Mouse (Mus musculus) heart, adult 2 months (tissue): ENCODE measurements around the gene Wnt3a.

Experiments
- CTCF ChIP-seq: fragments of 200-600 bp; IDR thresholded peaks from 2 replicates; pipeline ENCODE4 v1.8.1; 2022; ENCODE audit warnings: antibody characterized with exemption, mild to moderate bottlenecking, moderate library complexity
- EP300 ChIP-seq: fragments of 200-500 bp; IDR thresholded peaks from 2 replicates; pipeline ENCODE4 v1.6.1; 2011; ENCODE audit warnings: low read depth, low read length, control low read depth; ENCODE audit not compliant: insufficient read depth
- POLR2A ChIP-seq: fragments of 200-500 bp; IDR thresholded peaks from 2 replicates; pipeline ENCODE4 v1.6.1; 2011; ENCODE audit warnings: mild to moderate bottlenecking, low read depth, low read length, control low read depth; ENCODE audit not compliant: insufficient read depth

DNA sequence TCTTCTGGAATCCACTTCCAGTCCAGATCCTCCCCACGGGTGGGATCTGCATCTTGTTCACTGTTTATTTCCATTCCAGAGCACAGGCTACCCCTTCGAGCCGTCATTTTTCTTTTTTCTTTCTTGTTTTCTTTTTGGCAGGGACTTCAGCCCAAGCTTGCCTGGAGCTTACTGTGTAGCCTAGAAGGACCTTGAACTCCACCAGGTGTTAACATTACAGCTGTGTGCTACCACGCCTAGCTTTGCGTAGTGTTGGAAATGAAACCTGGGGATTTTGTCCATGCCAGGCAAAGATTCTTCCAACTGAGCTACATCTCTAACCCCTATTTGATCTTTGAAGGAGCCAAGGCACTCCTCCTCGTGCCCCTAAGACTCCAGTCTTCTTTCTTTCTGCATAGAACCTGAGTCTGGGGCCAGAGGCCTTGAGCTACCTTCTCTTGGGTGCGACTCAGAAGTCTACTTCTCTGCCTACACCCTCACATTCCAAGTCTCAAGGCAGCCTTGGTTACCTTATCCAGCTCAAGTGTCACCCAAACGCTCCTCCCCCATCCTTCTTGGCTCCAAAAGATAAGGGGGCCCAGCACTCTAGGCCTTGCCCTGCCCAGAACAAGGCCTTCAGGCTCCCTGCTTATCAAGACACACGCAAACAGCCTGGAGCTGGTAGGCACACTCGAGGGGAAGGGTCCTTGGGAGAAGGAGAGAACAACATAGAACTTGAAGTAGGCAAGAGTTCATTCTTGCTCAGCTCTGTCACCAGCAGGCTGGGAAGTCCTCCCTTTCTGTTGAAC is 29.7 kb downstream of the Wnt3a start:
- TF ChIP-seq EP300 (no peak), CTCF (no peak), POLR2A (no peak)
